Mouse (Mus musculus) hindbrain, embryonic 15.5 days (tissue): ENCODE results near the gene Elfn2. TPM values are rescaled to one million over a fixed set of nuclear protein-coding genes. Genes with fewer than 3 reads are reported as not detected.
A peak's percentile ranks its signal among the peaks of the same experiment; 100 is the strongest.

Source experiments
- ATAC-seq: fragments of 200-750 bp; cut with Nextera tagmentation; 2 replicates; pipeline ENCODE4 v1.8.0; 2017; ENCODE audit warnings: low read depth, moderate number of reproducible peaks, moderate TSS enrichment; ENCODE audit not compliant: low FRiP score
- H3K27ac ChIP-seq: fragments of 300-500 bp; sonication (generic); replicated peaks from 2 replicates; pipeline ENCODE4 v1.5.1; 2015; ENCODE audit warnings: mild to moderate bottlenecking, inconsistent platforms
- H3K27me3 ChIP-seq: fragments of 300-500 bp; sonication (generic); 2 replicates; pipeline ENCODE4 v1.6.1; 2015; ENCODE audit warnings: control low read depth, inconsistent platforms
- H3K36me3 ChIP-seq: fragments of 300-500 bp; sonication (generic); 2 replicates; pipeline ENCODE4 v1.6.1; 2015; ENCODE audit warnings: control low read depth, inconsistent platforms
- H3K4me1 ChIP-seq: fragments of 300-500 bp; sonication (generic); replicated peaks from 2 replicates; pipeline ENCODE4 v1.6.1; 2015; ENCODE audit warnings: control low read depth, inconsistent platforms
- H3K4me2 ChIP-seq: fragments of 300-500 bp; sonication (generic); 2 replicates; pipeline ENCODE4 v1.6.1; 2015; ENCODE audit warnings: moderate library complexity, mild to moderate bottlenecking, inconsistent platforms
- H3K4me3 ChIP-seq: fragments of 300-500 bp; sonication (generic); 2 replicates; pipeline ENCODE4 v1.5.1; 2015; ENCODE audit warnings: mild to moderate bottlenecking, inconsistent platforms
- H3K9ac ChIP-seq: fragments of 300-500 bp; sonication (generic); 2 replicates; pipeline ENCODE4 v1.6.1; 2015; ENCODE audit warnings: inconsistent platforms
- H3K9me3 ChIP-seq: fragments of 300-500 bp; sonication (generic); 2 replicates; pipeline ENCODE4 v1.6.1; 2016; ENCODE audit warnings: control low read depth, inconsistent platforms
- WGBS: fragments of 180-500 bp; shearing (Covaris S2); methylation state at CpG from one replicate; pipeline ENCODE4 v1.1.7; 2015; 5-methylcytosine and 5-hydroxymethylcytosine counted together
- polyA plus RNA-seq: library from polyadenylated mRNA; unstranded; fragments of >200 nt; fragmentation: Nextera tagmentation; extraction: Ambion mirVana; gene quantifications from 2 replicates; pipeline ENCODE4 v1.2.1, GENCODE M21; 2015

Gene Elfn2
- polyA plus RNA-seq, 1 experiment from 2014 or later = 11.7 TPM

DNA sequence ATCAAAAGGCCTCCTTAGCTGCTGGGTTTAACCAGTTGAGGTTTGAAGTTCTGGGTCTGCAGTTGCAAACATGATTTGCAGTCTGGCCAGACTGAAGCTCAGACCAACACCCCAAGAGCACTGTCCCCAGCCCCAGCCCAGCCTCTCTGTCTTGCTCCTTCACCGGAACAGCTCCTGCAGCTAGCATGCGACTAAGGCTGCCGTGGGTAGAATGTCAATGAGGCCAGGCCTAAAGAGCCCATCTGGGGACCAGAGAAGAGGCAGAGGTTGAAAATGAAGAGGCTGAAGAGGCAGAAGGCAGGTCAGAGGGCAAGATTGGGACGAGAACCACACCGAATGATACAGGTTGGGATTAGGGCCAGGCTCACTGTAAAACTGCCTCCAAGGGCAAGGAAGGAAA is 85.2 kb downstream of the Elfn2 start:
- Histone ChIP-seq H3K36me3 (no peaks in the 10 kb centered on the region), H3K4me1 (peaks cover 50% of the 10 kb centered on the region), H3K27me3 (no peaks in the 10 kb centered on the region), H3K27ac (peak overlapping the region; percentile 71), H3K4me3 (no peak overlapping the region), H3K9ac (no peak overlapping the region; the same call in 1 of the 2 replicates), H3K9me3 (no peaks in the 10 kb centered on the region), H3K4me2 (no peak overlapping the region)
- 12% methylated on average over 5 of the region's 5 CpGs for WGBS
- ATAC-seq = no peak

GRCm38 (mm10) chr15:78632387-78632786 is 86.2 kb downstream of the Elfn2 start:
- H3K4me3 ChIP-seq = no peak overlapping the region
- ATAC-seq = no peak
- H3K27me3 ChIP-seq = no peaks in the 10 kb centered on the region
- no peaks in the 10 kb centered on the region for H3K36me3 ChIP-seq
- H3K4me2 ChIP-seq = no peak overlapping the region
- H3K9me3 ChIP-seq = no peaks in the 10 kb centered on the region
- no peak overlapping the region for H3K9ac ChIP-seq
- peaks cover 41% of the 10 kb centered on the region for H3K4me1 ChIP-seq
- H3K27ac ChIP-seq = no peak overlapping the region
- 45% methylated on average over 2 of the region's 2 CpGs for WGBS

DNA sequence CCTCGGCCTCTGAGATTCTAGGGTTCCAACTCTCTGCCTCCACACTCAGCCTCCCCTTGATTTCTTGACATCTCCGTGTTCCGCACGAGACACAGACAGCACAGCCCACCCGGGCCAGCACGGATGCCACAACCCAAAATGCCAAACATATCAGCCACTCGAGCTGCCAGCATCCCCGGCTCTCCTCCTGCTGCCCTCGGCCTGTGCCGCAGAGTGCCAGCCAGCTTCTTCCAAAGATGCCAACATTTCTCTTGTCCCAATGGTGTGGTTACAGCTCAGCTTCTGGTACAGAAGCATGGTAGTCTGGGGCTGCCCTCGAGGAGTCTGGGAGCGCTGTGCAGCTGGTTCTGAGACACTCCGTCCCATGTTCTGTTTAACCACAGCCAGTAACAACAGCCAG is 92.3 kb downstream of the Elfn2 start:
- H3K27me3 ChIP-seq = peaks cover 2% of the 10 kb centered on the region; the same call in 1 of the 2 replicates
- no peak overlapping the region for H3K9ac ChIP-seq
- H3K4me3 ChIP-seq = no peak overlapping the region
- ATAC-seq = no peak
- no peak overlapping the region for H3K27ac ChIP-seq
- no peaks in the 10 kb centered on the region for H3K9me3 ChIP-seq
- H3K4me2 ChIP-seq = no peak overlapping the region
- 84% methylated on average over 13 of the region's 13 CpGs for WGBS
- H3K36me3 ChIP-seq = no peaks in the 10 kb centered on the region
- peaks cover 24% of the 10 kb centered on the region for H3K4me1 ChIP-seq

DNA sequence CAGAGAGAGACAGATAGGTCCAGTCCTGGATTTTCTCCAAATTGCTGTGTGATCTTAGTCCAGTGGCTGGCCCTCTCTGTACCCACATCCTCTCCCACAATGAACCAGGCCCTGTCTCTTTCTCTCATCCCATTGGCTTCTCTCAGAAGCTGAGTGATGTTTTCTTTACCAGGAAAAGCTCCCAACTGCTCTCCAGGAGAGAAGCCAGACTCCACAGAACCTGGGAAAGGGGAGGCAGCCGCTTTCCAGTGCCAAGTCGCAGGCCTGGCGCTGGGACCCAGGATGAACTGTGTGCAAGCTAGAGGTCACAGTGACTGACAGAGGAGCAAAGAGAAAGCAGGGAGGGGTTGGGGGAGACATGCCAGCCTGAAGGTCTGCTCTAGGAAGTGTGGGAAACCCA is 93.6 kb downstream of the Elfn2 start:
- no peak for ATAC-seq
- Histone ChIP-seq H3K27me3 (peaks cover 4% of the 10 kb centered on the region; the same call in 1 of the 2 replicates), H3K4me2 (no peak overlapping the region), H3K4me3 (no peak overlapping the region), H3K27ac (peak overlapping the region; percentile 64), H3K36me3 (no peaks in the 10 kb centered on the region), H3K9me3 (no peaks in the 10 kb centered on the region), H3K9ac (no peak overlapping the region), H3K4me1 (peaks cover 20% of the 10 kb centered on the region)
- WGBS = 61% methylated on average over 3 of the region's 3 CpGs

- Histone ChIP-seq H3K4me2 (no peak overlapping the region), H3K4me3 (no peak overlapping the region), H3K9me3 (no peaks in the 10 kb centered on the region), H3K9ac (no peak overlapping the region), H3K27me3 (peaks cover 7% of the 10 kb centered on the region; the same call in 1 of the 2 replicates), H3K4me1 (peaks cover 20% of the 10 kb centered on the region), H3K36me3 (no peaks in the 10 kb centered on the region), H3K27ac (peak overlapping the region; percentile 64)
- 7% methylated on average over 13 of the region's 13 CpGs for WGBS
- ATAC-seq = peak; percentile 79
Observed at GRCm38 (mm10) chr15:78624431-78624950, 94.1 kb downstream of the Elfn2 start.

- H3K9me3 ChIP-seq = no peaks in the 10 kb centered on the region
- H3K4me1 ChIP-seq = peaks cover 20% of the 10 kb centered on the region
- no peak overlapping the region for H3K27ac ChIP-seq
- no peaks in the 10 kb centered on the region for H3K36me3 ChIP-seq
- no peak overlapping the region for H3K4me3 ChIP-seq
- 14% methylated on average over 5 of the region's 5 CpGs for WGBS
- peaks cover 7% of the 10 kb centered on the region; the same call in 1 of the 2 replicates for H3K27me3 ChIP-seq
- no peak overlapping the region for H3K9ac ChIP-seq
- H3K4me2 ChIP-seq = no peak overlapping the region
- no peak; the same call in 1 of the 2 replicates for ATAC-seq
Observed at GRCm38 (mm10) chr15:78623426-78623825, 95.1 kb downstream of the Elfn2 start.

Other genes with a start within 250 kb of the Elfn2 start
- 0.22 and 0.26 TPM in 2 replicates for gene Il2rb, start 223.5 kb downstream of the Elfn2 start, polyA plus RNA-seq
- 8.3 and 9.1 TPM in 2 replicates for gene C1qtnf6, start 187.4 kb downstream of the Elfn2 start, polyA plus RNA-seq
- 0.61 and 0.71 TPM in 2 replicates for gene Sstr3, start 174.1 kb downstream of the Elfn2 start, polyA plus RNA-seq
- gene Rac2, start 146.0 kb downstream of the Elfn2 start, polyA plus RNA-seq = 5.4 and 5.6 TPM in 2 replicates
- 6.7 and 7.0 TPM in 2 replicates for gene Cyth4, start 121.7 kb downstream of the Elfn2 start, polyA plus RNA-seq
- 21.5 and 42.1 TPM in 2 replicates for gene Mfng, start 54.7 kb upstream of the Elfn2 start, polyA plus RNA-seq
- gene Card10, start 84.3 kb upstream of the Elfn2 start, polyA plus RNA-seq = 2.4 and 2.6 TPM in 2 replicates
- gene Cdc42ep1, start 123.9 kb upstream of the Elfn2 start, polyA plus RNA-seq = 14.7 and 15.5 TPM in 2 replicates
- gene Lgals2, start 136.8 kb upstream of the Elfn2 start, polyA plus RNA-seq = 0.68 TPM in 1 of 2 replicates, not detected in the other
- gene Gga1, start 158.4 kb upstream of the Elfn2 start, polyA plus RNA-seq = 44.7 and 51.9 TPM in 2 replicates
- not detected in 2 replicates for gene Gm49510, start 180.9 kb upstream of the Elfn2 start, polyA plus RNA-seq
- gene Sh3bp1, start 181.0 kb upstream of the Elfn2 start, polyA plus RNA-seq = 4.2 and 4.5 TPM in 2 replicates
- 96.1 and 110 TPM in 2 replicates for gene Pdxp, start 195.1 kb upstream of the Elfn2 start, polyA plus RNA-seq
- gene Lgals1, start 208.0 kb upstream of the Elfn2 start, polyA plus RNA-seq = 113 and 134 TPM in 2 replicates
- gene Nol12, start 216.2 kb upstream of the Elfn2 start, polyA plus RNA-seq = 57.3 and 69.1 TPM in 2 replicates
- gene Triobp, start 229.0 kb upstream of the Elfn2 start, polyA plus RNA-seq = 42.7 and 43.3 TPM in 2 replicates